Mouse (Mus musculus) right cerebral cortex, postnatal 10 days (tissue): ENCODE data around the gene Fam131c.

Experiments
- DNase-seq, 2 experiments: peaks; one replicate each; pipeline ENCODE4 v3.0.0; 2021; ENCODE audit warnings: low spot score in 2 of 2

The Fam131c gene

GRCm38 (mm10) chr4:141359222-141359621, 8.8 kb upstream of the Fam131c start:
- DNase-seq = no peak

GRCm38 (mm10) chr4:141360846-141361245, 7.2 kb upstream of the Fam131c start:
- DNase-seq = no peak

GRCm38 (mm10) chr4:141362937-141363548, 5.0 kb upstream of the Fam131c start:
- DNase-seq = peak; percentile 78 to 88

GRCm38 (mm10) chr4:141365126-141365525, 2.9 kb upstream of the Fam131c start:
- DNase-seq = no peak

- no peak for DNase-seq
These were observed 2.1 kb upstream of the Fam131c start for GRCm38 (mm10) chr4:141365876-141366275.

- DNase-seq = no peak
These were observed 4.4 kb downstream of the Fam131c start for GRCm38 (mm10) chr4:141372426-141372825.

- no peak for DNase-seq
These were observed 11.7 kb downstream of the Fam131c start for GRCm38 (mm10) chr4:141379674-141380073.

- no peak for DNase-seq
These were observed 14.4 kb downstream of the Fam131c start for GRCm38 (mm10) chr4:141382406-141382805.

- no peak for DNase-seq
These were observed 17.3 kb downstream of the Fam131c start for GRCm38 (mm10) chr4:141385275-141385674.

GRCm38 (mm10) chr4:141386150-141386549, 18.1 kb downstream of the Fam131c start:
- no peak for DNase-seq

- peak; percentile 66 to 81 for DNase-seq
These were observed 19.2 kb downstream of the Fam131c start for GRCm38 (mm10) chr4:141387093-141387784.

GRCm38 (mm10) chr4:141387933-141388332, 19.9 kb downstream of the Fam131c start:
- no peak for DNase-seq

- no peak for DNase-seq
These were observed 21.5 kb downstream of the Fam131c start for GRCm38 (mm10) chr4:141389366-141390150.

GRCm38 (mm10) chr4:141391293-141391692, 23.3 kb downstream of the Fam131c start:
- no peak for DNase-seq

- no peak for DNase-seq
These were observed 26.7 kb downstream of the Fam131c start for GRCm38 (mm10) chr4:141394751-141395150.

GRCm38 (mm10) chr4:141397861-141398260, 29.8 kb downstream of the Fam131c start:
- no peak for DNase-seq

GRCm38 (mm10) chr4:141398545-141398944, 30.5 kb downstream of the Fam131c start, which contains the start of gene Clcnka:
Gene Clcnka (minus strand): TSS chr4:141398724.
- DNase-seq = no peak

GRCm38 (mm10) chr4:141400171-141400570, 32.2 kb downstream of the Fam131c start:
- DNase-seq = no peak

- peak; percentile 91 to 93 for DNase-seq
These were observed 36.7 kb downstream of the Fam131c start for GRCm38 (mm10) chr4:141404518-141405313.

GRCm38 (mm10) chr4:141405314-141405622, 37.2 kb downstream of the Fam131c start:
- no peak for DNase-seq

- DNase-seq = no peak
These were observed 38.7 kb downstream of the Fam131c start for GRCm38 (mm10) chr4:141406516-141407299.
